Mouse (Mus musculus) urinary bladder, adult 18-20 months (tissue): ENCODE data around the gene Lims1.

Experiments used
- DNase-seq, 2 experiments: peaks; one replicate each; pipeline ENCODE4 v3.0.0; 2022; ENCODE audit warnings: low spot score in 2 of 2, mixed read lengths in 2 of 2

The Lims1 gene

GRCm38 (mm10) chr10:58446384-58447279 lies 123.4 kb downstream of the Lims1 start, which contains the start of gene Ranbp2:
TSS of gene Ranbp2 (plus strand) at chr10:58446920.
- DNase-seq = peak; percentile 96 to 97

- DNase-seq = no peak
These were observed 124.1 kb downstream of the Lims1 start for GRCm38 (mm10) chr10:58447280-58447781.

GRCm38 (mm10) chr10:58451575-58451974 lies 128.3 kb downstream of the Lims1 start:
- no peak for DNase-seq

GRCm38 (mm10) chr10:58452185-58452584 lies 128.9 kb downstream of the Lims1 start:
- no peak for DNase-seq

GRCm38 (mm10) chr10:58459896-58460295 lies 136.6 kb downstream of the Lims1 start:
- no peak for DNase-seq
